Mouse (Mus musculus): ENCODE results near the gene Tlx2. TPM values are rescaled to one million over a fixed set of nuclear protein-coding genes. Genes with fewer than 3 reads are reported as not detected.

The Tlx2 gene
- total RNA-seq, 2 experiments from 2014 or later = not detected

DNA sequence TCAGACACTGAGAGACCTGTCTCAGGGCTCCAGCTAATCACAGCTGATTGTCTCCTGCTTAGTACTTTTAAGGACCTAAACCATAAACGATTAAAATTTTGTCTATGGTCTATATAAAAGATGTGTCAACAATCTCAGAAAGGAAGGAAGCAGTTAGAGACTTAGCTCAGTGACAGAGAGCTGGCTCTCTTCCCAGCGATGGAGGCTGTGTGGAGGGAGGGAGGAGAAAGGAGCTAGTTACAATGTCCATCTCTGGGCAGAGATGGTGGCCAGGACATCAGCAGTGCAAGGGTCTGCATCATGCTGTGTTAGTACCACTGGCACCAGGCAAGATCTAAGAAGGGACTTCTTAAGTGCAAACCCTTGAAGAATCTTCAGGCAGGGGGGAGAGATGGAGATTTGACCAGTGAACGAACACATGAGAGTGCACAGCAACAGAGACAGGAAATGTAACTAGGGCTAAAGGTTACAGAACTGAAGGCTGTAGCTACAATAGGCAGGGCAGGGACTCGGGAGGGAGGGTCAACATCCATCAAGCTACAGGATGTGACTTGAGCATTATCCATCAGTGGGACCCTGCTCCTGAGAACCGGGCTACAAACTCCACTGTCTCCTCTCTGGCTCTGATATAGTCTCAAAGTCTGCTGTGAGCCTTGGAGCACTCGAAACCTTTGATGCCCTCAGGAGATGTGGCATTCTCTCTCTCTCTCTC lies 22.5 kb upstream of the Tlx2 start:
- DNase-seq = no peak

DNA sequence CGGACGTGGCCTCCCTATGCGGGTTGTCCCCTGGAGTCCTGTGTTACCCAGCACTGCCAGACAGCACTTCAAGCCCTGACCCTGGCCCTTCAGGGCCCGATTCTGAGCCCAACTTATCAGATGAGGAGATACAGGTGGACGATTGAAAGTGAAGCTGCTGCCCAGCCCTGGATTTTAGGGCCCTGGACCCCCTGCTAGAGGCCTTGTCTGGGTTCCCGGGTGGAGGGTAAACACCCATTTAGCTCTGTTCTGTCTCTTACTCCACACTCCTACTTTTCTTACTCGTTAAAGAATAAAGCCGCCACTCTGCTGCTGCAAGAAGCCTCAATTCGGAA lies 17.8 kb upstream of the Tlx2 start:
- DNase-seq = no peak

DNA sequence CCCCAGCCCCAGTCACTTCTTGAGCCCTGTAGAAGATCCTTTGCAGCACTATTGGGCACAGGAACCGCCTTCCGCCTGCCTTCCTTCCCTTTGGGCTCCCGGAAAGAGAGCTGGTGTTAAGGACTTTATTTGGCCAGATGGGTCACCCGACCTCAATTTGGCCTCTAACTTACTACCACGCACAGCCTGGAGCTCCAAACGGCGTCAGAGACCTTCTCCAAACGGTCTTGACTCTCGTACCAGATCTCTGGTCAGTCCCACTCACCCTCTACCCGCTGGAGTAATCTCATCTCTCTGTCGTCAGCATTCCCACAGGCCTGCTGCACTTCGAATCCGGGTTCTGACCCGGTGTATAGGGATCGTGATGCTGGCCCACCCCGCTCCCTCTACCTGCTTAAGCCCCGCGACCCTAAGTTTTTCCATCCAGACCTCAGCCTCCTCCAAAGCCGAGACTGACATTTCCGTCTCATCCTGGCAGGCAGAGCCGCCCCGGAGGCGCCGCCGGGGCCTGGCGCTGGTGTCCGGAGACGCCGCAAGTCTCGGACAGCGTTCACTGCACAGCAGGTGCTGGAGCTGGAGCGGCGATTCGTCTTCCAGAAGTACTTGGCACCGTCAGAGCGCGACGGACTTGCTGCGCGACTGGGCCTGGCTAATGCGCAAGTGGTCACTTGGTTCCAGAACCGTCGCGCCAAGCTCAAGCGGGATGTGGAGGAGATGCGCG lies 17.3 kb upstream of the Tlx2 start:
- peak; percentile 44 for DNase-seq

DNA sequence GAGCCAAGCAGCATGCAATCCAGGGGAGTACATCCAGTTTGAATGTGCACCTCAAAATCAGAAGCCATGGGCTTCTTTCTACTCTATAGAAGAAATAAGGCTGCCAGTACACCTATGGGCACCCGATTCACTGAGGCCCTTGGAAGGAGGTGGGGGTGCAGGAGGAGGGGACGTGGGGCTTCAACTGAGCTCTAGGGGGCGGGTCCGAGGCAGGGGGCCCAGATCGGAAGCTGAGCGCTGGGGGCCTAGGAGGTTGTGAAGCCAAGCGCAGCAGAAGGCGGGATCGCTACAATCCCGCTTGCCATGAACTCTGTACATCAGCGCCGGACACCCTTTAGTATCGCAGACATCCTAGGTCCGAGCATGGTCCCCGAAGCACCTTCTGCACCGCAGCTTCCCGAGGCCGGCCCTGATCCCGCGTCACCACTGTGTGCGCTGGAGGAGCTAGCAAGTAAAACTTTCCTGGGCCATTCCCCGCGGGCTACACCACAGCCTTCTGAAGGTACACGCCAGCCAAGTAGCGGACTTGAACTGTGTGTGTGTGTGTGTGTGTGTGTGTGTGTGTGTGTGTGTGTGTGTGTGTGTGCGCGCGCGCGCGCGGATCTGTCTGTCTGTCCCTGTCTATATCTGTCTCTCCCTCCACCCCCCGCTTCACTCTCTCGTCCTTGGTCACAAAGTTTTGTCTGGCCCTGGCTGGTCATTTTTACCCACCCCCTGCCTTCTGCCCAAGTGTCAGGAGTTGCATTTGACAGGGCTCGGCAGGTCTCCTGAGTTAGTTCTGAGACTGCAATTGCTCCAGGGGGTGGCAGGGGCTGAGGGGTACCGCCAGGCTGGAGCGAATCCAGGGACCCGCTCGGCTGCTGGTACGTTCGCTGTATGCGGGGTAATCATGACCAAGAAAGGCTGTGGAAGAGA lies 16.3 kb upstream of the Tlx2 start, which contains the start of gene Lbx2:
Lbx2 (plus strand) TSS at position 247 of the 915 bp plus-strand sequence.
- DNase-seq = no peak

DNA sequence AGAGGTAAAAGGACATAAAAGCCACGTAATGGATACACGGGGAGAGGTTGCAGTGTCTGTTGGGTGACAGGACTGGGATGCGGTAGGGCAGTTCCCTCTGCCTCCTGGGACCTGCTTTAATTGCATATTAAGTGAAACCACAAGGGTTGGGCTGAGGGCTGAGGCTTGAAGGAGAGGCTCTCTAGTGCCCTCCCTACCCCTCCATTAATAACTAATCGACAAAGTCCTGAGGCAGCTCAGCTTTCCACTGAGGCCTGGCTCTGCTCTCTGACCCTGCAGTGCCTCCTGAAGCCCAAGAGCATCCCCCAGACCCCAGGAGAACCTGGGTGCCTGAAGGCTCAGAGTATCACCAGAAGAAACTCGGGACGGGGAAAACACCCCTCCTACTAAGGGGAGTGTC lies 14.4 kb upstream of the Tlx2 start:
- DNase-seq = no peak

DNA sequence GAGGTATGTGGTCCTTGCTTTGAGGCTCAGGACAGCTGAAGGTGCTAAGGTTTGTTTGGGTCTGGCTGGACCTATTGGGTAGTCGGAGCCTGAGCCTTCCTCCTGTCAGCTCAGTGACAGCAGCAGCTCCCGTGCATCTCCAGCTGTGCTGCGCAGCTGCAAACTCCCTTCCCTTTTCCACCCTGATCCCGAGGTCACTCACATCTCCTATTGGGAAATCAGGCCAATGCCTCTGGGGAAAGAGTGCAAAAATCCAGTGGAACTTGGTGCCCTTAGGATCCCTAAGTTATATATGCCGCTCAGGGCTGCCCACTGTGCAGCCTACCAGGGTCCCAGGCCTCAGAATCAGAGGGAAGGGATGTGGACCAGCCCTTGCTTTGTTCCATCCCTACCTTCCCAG lies 13.4 kb upstream of the Tlx2 start:
- DNase-seq = no peak

DNA sequence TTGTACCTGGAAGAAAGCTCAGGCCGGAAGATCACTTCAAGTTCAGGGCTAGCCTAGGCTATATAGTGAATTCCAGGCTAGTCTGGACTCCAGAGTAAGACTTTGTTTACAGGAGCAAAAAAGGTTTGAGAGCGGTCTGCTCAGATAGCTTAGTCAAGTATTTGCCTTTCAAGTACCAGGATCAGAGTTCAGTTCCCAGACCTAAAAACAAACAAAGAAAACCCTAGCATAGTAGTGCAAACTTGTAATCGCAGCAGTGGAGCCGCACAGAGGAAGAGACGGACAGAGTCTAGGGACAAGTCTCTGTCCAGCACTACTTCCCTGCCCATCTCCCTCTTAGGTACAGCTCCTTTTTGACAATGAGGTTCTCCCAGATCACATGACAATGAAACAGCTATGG lies 10.1 kb upstream of the Tlx2 start:
- DNase-seq = no peak

DNA sequence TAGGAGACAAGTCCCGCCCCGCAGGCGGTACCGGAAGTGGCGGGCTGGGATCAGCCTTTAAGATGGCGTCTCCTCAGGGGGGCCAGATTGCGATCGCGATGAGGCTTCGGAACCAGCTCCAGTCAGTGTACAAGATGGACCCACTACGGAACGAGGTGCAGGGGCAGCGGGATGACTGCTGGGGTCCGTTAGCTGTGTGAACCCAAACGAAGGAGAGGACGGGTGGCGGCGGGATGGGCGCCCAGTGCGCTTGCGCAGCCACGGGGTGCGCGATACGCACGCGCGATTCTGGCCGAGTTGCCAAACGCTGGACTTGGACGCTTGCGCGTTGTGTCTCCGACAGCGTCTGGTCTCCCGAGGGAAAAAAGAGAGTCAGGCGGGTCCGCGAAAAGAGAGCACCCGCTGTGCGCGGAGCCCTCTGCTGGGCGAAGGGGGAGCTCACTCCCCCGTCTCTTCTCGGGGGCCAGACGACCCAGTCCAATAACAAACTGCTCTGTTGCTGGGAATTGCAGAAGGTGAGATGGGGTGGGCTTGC lies 8.3 kb upstream of the Tlx2 start:
- DNase-seq = peak; percentile 97

DNA sequence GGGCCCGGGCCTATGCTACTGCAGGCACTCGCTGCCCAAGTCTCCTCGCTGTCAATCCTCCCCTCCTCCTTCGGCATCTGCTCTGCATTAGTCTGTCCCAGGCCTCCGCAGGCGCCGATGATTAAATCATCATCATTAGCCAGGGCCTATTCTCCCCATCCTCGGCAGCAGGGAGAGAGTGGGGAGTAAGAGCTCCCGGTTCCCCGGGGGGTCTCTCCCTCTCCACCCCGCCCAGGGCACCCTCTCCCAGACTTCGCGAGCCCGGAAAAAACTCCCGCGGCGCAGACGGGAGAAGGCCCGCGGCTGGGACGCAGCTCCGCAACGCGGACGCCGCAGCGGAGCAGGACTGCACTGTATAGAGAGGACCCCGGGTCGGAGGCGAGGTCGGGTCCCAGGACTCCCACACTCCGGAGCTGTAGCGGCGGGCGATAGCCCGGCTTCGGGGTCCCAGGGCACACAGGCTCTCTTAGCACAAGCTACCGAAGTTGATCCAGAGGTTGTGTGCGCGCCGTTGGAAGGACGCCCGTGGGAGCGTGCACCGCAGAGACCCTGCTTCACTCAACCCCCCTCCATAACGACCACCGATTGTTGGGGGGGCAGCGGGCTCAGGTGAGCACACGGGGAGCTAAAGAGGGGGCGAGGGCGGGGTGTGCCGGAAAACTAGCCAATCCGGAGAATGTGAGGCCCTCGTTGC lies 7.7 kb upstream of the Tlx2 start, which contains the start of gene Pcgf1:
Pcgf1 (plus strand) TSS at position 240 of the 694 bp plus-strand sequence.
- DNase-seq = no peak

DNA sequence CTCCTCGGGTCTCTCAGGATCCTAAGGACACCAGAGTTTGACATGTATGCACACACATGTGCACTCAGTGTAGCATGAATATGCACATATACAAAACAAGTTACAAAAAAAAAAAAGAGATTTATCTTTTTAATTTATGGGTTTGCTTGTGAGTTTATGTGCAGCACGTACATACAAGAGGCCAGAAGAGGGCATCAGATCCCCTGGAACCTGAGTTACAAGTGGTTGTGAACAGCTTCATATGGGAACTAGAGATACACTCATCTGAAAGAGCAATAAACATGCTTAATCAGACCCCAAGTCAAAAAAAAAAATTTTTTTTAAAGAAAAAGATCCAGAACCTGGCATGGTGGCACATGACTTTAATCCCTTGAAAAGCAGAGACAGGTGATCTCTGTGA lies 4.9 kb upstream of the Tlx2 start:
- DNase-seq = no peak

DNA sequence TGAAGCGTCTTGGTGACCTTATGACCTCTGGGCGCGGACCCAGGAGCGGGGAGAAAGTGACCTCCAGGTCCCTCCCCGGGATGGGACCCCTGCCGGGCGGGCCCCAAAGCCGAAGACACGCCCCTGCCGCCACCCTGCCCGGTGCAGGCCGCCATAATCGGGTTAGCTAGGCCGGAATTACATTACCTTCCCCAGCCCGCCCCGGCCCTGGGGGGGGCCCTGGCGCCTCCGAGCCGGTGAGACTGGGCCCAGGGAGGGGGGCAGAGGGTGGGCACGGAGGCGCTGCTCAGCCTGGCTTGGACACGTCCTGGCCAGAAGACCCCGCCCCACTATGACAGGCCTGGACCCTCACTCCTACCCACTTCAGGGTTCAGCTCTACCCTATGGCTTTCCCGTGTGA lies 1.1 kb upstream of the Tlx2 start:
- no peak for DNase-seq

DNA sequence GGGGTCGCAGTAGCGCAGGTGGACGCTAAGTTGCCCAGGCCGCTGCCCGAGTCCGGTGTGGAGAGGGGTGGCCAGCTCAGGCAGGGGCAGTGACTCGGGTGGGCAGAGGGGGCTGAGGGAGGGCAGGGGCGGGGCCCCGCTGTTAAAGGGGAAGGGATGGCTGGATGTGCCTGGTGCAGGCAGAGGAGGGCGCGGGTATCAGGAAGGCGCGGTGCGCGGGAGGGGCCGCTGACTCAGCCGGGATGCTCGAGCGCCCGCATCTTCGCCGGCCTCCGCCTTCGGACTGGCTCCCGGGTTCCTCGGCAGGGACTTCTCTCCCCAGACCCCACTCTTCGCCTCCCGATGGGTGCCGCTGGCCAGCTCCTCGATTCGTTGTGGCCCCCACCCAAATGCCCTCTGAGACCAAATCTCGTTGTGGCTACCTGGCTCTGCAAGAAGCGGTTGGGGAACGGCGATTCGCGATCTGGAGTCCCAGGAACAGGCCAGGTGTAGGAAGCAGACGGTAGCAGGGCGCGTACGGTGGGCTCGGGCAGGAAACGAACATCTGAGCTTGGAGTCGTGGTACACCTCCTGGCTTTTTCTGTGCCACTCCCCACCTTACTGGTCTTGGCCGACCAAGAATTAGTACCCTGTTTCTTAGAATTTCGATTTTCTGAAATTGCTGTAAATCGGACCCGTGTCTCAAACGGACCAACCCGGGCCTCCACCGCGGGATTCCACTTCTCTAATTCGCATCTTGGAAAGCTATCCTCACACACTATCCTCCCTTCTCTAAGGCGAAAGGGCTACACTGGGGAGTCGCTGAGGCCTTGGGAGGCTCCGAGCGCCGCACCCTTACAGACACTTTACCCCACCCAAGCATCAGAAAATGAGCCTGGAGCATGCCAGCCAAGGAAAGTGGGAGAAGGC lies 472 bp upstream of the Tlx2 start:
- DNase-seq = no peak

DNA sequence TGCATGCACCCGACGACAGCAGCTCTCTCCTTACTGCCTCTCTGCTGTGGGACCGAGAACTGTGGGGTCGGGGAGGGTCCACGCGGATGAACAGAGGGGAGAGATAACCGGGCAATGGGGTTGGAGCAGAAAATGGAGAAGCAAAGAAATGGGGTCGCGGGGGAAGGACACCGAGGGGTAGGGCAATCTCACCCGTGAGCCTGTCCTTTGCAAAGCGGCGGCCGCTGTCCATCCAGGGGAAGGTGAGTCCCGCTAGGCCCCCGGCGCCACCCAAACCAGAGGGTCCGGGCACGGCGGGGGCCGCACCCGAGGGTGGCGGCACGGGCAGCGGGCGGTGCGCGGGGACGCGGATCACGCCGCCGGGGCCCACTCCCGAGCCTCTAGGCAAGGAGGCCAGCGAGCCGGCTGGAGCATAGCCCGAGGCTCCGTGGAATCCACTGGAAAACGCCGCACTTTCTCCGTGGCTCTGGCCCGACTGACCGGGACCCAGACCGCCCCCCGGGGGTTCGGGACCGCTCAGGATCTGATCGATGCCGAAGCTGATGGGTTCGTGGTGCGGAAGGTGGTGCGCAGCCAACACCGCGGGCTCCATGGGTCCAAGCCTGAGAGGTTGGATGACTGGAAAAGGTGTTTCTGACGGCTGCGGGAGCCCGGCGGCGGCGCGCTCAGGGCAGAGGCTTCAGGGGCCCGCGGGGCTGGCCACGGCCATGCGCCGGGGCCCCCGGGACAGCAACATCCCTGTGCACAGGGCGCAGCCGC lies 426 bp downstream of the Tlx2 start:
- DNase-seq = no peak

DNA sequence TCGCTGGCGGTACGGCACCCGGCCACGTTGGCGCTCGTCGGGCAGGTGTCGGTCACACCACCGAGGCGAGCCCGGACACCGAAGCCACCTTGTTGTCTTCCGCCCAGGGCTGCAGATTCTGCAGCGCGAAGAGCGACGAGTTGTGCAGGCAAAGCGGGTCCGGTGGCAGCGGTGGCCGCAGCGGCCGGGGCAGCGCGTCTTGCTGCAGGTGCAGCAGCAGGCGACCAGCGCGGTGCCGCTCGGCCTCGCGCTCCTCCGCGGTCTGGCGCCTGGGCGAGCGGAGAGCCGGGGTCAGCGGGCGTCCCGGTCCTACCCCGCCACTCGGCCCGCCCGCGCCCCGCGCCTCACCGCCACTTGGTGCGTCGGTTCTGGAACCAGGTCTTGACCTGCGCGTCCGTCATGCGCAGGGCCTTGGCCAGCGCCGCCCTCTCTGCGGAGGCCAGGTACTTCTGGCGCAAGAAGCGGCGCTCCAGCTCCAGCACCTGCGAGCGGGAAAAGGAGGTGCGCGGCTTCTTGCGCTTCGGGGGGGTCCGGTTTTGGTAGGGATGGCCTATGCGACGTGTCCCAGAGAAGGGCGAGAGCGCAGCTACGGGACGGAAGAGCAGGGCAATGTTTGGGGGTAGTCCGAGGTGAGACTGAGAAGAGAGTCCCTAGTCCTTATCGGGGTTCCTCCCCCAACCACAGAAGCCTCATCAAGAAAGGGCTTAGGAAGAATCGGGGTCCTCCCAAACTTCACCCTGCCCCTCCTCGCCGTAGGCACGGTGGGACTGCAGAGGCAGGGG lies 1.2 kb downstream of the Tlx2 start:
- no peak for DNase-seq

DNA sequence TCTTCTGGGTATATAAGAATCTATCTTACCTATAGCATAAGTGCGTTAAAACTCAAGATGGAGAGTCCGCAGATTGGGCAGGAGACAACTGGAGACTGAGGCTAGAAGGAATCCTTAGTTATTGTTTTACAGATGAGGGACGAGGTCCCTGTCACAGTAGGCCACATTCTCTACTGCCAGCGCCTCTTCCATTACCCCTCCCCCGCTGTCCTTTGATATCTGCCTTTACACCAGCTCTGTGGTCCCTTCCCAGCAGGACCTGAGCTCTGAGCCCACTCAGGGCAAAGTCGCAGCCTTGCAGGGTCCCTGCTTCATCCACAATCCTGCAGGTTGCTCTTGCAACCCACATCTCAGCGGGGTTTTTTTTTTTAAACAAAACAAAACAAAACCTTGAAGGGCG lies 1.9 kb downstream of the Tlx2 start:
- no peak for DNase-seq

DNA sequence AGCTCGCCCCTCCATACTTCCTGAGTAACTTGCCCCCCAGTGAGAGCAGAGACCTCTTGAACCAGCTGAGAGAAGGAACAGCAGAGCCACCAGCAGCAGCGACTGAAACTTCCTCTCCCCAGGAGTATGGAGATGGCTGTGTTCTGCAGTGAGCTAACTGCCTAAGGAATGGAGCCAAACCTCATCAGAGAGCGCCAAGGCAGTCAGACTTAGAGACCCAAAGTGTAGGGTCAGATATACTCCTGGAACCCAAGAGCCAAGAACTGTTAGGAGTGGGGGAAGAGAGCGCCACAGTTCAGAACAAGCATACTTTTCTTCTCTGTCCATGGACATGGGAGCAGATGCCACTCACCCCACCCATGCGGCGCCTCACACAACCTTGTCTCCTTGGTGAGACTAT lies 3.7 kb downstream of the Tlx2 start:
- no peak for DNase-seq

DNA sequence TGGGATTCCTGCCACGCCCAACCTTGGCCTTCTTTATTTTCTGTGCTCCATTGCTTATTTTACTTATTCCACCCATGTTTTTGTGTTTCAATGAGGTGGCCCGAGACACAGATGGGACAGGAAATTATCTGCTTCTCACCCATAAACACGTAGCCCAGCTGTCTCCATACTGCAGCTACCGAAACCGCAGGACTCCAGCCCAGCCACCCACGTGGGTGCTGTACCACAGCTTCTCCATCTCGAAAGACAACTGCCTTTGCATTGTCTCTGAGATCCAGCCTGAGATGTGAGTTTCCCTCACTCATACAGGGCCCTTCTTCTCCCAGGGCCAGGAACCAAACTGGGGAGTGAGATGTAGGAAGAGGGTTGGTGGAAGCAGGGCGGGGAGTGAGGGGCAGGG lies 4.1 kb downstream of the Tlx2 start:
- DNase-seq = no peak

DNA sequence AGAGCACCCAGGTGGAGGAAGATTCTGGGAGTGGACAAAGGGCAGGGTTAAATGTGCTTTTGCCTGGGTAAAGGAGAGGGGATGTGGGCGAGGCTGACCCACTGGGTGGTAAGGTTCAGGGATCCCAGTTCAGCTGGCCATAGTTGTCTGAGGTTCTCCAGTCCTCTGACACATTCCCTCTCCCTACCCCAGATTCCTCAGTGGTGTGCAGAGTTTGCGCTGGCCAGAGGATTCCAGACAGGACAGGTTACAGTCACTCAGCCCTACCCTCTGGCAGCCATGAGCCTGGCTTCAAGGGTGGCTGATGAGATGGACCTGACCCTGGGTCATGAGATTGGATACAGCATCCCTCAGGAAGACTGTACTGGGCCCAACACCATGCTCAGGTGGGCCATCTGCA lies 11.4 kb downstream of the Tlx2 start:
- no peak for DNase-seq

DNA sequence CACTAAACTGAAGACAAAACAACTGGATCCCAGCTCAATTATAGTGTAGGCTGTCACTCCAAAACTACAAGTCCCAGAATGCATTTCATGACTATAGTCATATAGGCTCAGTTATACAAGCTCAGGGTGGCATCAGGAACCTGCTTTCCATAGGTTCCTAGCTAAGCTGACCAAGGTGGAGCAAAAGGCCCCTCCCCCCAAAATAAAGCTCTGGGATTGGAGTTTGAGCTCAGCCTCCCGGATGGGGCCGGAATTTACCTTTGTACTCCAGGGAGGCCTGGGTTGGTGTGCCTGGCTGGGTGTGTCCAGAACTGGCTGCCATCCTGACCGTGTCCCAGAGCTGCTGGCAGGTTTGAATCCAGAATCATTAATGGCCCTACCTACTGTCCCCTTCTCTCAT lies 12.3 kb downstream of the Tlx2 start, which contains the start of gene Dqx1:
Dqx1 (plus strand) TSS at position 55 of the 400 bp plus-strand sequence.
- no peak for DNase-seq
